Mouse (Mus musculus) spleen, embryonic (tissue): ENCODE measurements around the gene Tmsb10.

Experiments
- CTCF ChIA-PET: fragments of 350-600 bp; sonication (Branson Sonifier 250); formaldehyde crosslinking; loops from one replicate; lab custom pipeline; 2022; lab: Charles Lee

The Tmsb10 gene

GRCm38 (mm10) chr6:72956199-72957092 lies 2.1 kb downstream of the Tmsb10 start:
- CTCF ChIA-PET, result interaction anchor here (0.8 to 1.3 kb wide), 2 partner anchors 25 to 63 kb away, joined by 3 to 4 read pairs; no protein-coding TSS in a partner anchor

DNA sequence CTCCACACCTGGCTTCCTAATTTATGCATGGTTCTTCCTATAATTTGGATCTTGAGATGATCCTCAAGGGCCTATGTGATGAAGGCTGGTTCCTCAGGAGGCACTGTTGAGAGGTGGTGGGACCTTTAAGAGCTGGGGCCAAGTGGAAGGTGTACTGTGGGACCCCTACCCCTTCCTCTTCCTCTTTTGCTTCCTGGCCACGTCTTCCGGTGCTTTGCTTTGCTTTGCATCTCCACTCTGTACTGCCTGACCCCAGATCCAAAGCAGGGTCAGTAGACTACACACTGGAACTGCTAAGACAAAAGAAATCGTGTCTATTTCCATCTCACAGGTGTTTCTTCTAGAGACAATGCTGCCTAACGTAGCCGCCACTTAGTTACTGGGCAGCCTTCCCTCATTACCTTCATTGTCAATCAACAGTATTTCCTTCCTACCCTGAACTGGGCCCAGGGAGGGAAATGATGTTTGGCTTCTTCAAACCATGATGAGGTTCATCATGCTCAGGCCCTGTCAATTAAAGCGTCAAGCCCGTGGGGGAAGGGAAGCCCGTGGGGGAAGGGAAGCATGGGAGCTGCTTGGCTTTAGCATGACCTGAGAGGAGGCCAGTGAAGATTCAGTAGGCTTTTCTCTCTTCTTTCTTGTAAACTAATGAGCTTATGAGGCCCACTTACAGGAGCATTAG lies 2.9 kb downstream of the Tmsb10 start:
- CTCF ChIA-PET, result interaction anchor here (1.3 kb wide), 1 partner anchor 26 kb away, joined by 4 read pairs; no protein-coding TSS in a partner anchor

GRCm38 (mm10) chr6:72954786-72955185 lies 3.8 kb downstream of the Tmsb10 start:
- CTCF ChIA-PET, result interaction anchor here (1.4 kb wide), 1 partner anchor 8 kb away, joined by 4 read pairs; no protein-coding TSS in a partner anchor

- CTCF ChIA-PET, result no interaction called here
Observed at GRCm38 (mm10) chr6:72952967-72953366, 5.6 kb downstream of the Tmsb10 start.

GRCm38 (mm10) chr6:72952221-72952620 lies 6.3 kb downstream of the Tmsb10 start:
- CTCF ChIA-PET, result no interaction called here

GRCm38 (mm10) chr6:72949161-72949756 lies 9.3 kb downstream of the Tmsb10 start:
- CTCF ChIA-PET, result interaction anchor here (1.1 kb wide), 1 partner anchor 65 kb away, joined by 3 read pairs; no protein-coding TSS in a partner anchor

DNA sequence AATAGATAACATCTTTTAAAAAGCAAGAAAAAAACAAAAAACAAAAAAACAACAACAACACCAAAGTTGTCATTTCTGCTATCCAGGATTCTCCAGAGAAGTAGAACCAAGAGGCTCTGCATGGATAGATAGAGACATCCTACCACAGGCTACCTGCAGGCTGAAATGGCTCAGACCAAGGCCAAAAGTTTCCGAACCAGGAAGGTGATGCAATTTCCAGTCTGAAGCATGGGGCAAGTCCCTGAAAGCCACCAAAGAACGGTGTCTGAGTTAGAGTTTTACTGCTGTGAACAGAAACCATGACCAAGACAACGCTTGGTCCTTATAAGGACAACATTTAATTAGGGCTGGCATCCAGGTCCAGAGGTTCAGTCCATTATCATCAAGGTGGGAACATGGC lies 10.2 kb downstream of the Tmsb10 start:
- CTCF ChIA-PET, result no interaction called here

DNA sequence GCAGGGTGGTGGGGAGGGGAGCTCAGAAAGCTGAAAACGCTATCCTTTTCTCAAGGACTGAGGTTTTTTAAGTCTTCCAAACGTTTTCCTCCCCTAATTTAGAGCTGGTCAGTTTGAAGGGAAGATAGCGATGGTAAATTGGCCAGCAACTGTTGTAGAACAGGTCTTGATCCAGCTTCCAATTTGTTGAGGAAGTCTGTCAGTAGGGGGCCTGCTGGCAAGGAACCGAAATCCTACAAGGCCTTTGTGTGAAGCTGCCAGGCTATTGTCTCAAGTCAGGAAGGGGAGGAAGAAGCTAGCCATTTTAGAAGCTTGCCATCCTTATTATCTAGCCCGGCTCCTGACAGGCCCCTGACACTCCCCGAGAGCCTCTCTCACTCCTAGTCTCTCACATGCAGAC lies 10.6 kb downstream of the Tmsb10 start:
- CTCF ChIA-PET, result interaction anchor here (0.5 kb wide), 1 partner anchor 12 kb away, joined by 5 read pairs; no protein-coding TSS in a partner anchor

GRCm38 (mm10) chr6:72940493-72940892 lies 18.1 kb downstream of the Tmsb10 start:
- CTCF ChIA-PET, result interaction anchor here (0.6 to 1.9 kb wide), 4 partner anchors 31 to 79 kb away, joined by 3 to 6 read pairs (median 4); no protein-coding TSS in a partner anchor

DNA sequence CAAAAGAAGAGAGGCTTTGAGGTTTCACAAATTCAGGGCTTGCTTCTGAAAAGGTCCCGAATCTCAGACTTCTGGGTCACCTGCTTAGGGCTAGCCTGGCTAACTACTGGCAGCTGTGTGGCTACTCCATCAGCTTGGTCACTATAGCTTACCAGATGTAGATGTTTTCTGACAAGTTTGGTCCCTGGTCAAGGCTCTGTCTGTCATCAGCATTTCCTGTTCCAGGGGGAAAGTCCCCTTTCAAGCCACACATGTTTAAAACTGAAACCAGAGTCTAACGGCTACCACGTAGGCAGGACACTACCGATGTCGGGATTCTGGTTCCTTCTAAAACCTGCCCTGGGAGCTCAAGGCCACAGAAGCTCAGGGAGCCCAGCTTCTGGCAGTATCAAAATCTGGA lies 20.7 kb downstream of the Tmsb10 start:
- CTCF ChIA-PET, result interaction anchor here (0.5 kb wide), 1 partner anchor 72 kb away, joined by 6 read pairs; no protein-coding TSS in a partner anchor

- CTCF ChIA-PET, result interaction anchor here (0.5 kb wide), 1 partner anchor 73 kb away, joined by 6 read pairs; no protein-coding TSS in a partner anchor
Observed at GRCm38 (mm10) chr6:72937430-72937829, 21.1 kb downstream of the Tmsb10 start.

GRCm38 (mm10) chr6:72932955-72933354 lies 25.6 kb downstream of the Tmsb10 start:
- CTCF ChIA-PET, result no interaction called here

DNA sequence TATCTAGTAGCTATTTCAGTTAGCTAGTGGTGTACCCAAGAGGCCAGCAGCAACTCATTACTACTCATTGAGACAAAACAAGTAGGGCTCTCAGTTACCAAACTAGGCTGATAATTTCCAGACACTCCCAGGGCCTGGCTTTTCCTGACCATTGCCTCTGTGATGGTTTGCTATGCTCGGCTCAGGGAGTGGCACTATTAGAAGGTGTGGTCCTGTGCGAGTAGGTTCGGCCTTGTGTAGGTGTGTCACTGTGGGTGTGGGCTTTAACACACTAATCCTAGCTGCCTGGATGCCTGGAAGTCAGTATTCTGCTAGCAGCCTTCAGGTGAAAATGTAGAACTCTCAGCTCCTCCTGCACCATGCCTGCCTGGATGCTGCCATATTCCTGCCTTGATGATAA lies 27.0 kb downstream of the Tmsb10 start:
- CTCF ChIA-PET, result no interaction called here

DNA sequence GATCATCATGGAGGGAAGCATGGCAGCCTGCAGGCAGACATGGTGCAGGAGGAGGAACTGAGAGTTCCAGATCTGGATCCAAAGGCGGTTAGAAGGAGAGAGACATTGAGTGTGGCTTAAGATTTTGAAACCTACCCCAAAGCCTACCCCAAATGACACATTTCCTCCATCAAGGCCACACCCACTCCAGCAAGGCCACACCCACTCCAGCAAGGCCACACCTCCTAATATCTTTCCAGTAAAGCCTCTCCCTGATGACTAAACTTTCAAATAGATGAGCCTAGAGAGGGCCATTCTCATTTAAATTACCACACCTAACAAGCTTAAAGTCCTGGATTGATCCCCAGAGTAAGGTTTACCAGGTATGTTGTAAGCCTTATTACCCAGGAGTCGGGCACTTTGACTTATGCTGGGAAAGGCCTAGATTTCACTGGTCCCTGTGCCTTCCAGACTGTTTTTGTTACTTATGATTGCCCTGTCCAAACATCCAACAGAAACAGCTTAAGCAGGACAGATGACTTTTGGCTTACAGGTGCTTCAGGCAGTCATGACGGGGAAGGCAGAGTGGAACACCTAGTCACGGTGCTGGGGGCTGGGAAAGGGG lies 28.7 kb downstream of the Tmsb10 start:
- CTCF ChIA-PET, result no interaction called here

DNA sequence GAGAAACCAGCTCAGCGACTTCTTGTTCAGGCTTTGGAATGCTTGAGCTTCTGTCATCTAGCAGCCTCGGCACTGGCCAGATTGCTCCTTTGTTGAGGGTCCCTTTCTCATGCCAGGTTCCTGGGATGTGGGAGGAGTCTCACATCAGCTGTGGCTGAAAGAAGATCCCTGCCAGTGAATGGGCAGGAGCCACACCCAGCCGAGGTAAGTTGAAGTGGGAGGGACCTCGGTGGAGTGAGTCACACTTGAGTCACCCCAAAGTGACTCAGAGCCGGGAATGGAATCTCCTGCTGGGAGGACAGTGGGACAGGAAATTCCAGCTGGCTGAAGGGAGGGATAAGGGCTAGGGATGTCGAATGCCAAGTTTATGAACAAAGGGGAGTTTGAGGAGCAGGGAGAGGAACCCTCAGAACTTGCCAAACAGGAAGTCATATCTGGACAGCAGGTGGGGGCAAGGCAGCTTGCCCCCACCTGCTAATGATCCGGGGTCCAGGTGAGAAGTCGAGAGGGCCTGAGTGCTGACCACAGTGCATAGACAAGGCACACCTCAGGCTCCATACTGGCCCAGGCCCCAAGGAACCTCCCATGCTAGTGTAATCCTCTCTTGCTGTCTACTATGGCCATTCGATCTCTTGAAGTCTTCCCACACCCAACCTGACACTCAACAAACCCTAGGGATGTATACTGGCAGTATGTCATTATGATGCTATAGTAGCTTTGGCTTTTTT lies 31.6 kb downstream of the Tmsb10 start:
- CTCF ChIA-PET, result no interaction called here

- CTCF ChIA-PET, result no interaction called here
Observed at GRCm38 (mm10) chr6:72926031-72926430, 32.5 kb downstream of the Tmsb10 start.

DNA sequence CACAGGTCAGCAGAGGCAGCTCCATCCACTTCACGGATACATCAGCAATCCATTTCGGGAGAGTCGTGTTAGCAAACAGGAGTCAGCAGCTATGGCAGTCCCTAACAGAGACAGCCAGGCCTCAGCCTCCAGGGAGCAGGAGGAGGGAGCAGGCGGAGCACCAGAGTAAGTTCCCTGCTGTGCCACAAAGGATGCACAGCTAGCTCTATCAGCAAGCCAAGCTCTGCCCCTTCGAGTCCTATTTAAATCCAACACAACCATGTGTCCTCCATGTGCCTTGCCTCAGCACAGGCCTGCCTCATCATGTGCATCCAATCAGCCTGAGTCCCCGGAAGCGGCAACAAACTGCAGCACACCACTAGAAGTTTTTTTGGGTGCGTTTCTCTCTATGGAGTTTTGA lies 35.2 kb downstream of the Tmsb10 start:
- CTCF ChIA-PET, result interaction anchor here (0.6 kb wide), 1 partner anchor 21 kb away, joined by 4 read pairs; no protein-coding TSS in a partner anchor

DNA sequence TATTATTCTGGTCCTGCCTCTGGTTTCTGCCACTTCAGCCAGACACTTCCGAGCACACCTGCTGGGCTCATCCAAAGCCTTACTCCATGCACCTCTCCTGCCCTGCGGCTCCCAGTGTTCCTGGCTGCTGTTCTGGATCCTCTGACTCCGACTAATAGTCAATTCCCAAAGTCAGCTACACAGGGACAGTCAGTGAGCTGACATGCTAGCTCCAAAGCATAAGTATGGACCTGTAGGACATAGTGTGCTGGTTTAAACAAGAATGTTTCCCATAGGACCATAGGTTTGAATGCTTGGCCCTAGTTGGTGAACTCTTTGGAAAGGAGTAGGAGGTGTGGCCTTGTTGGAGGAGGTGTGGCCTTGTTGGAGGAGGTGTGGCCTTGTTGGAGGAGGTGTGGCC lies 37.5 kb downstream of the Tmsb10 start:
- CTCF ChIA-PET, result no interaction called here

DNA sequence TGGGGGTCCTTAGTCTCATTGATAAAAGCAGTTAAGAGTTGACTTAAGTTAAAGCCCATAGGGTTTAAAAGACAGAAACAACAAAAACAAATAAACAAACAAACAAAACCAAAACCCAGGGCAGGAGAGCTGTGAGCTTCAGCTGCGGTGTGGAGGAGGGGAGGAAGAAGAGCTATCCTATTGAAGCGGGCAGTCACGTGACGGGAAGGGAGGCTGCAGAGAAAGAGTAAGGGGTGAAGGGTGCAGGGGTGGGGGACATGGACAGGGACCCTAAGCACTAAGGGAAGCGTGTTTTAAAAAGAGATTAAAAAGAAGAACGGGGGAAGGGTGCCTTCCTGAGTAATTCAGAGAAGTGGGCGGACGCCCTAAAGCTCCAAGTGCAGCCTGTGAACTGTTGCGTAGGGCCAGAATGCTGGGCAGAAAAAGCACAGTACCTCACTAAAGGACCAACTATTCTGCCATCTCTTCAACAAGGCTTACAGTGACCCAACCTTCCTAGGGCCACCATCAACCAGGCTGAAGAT lies 40.0 kb downstream of the Tmsb10 start:
- CTCF ChIA-PET, result no interaction called here

GRCm38 (mm10) chr6:72916330-72916729 lies 42.2 kb downstream of the Tmsb10 start:
- CTCF ChIA-PET, result interaction anchor here (0.7 kb wide), 2 partner anchors 12 to 13 kb away, joined by 4 to 7 read pairs; no protein-coding TSS in a partner anchor
